Mouse (Mus musculus): Measurements from ENCODE around the gene Nfkbil1.

DNA sequence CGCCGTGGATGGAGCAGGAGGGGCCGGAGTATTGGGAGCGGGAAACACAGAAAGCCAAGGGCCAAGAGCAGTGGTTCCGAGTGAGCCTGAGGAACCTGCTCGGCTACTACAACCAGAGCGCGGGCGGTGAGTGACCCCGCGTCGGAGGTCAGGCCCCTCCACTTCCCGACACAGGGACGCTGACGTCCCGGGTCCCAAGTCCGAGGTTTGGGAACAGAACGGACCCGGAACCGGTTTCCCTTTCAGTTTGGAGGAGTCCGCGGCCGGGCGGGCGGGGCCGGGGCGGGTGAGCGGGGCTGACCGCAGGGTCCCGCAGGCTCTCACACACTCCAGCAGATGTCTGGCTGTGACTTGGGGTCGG, 27.9 kb upstream of the Nfkbil1 start:
- TF ChIP-seq CTCF (IDR thresholded peaks at IDR 0.05; ENCODE audit: borderline replicate concordance, insufficient read depth, low read length) (no peak), POLR2A (IDR thresholded peaks at IDR 0.05; ENCODE audit: low read depth, low read length) (no peak)

Measured in embryonic fibroblast, embryonic 13.5 days (primary cell).